Mouse (Mus musculus): Measurements from ENCODE around the gene Rabl6. TPM values are rescaled to one million over a fixed set of nuclear protein-coding genes. Genes with fewer than 3 reads are reported as not detected.

The Rabl6 gene
- polyA plus RNA-seq (2014; fragmentation: Nextera tagmentation; extraction: Ambion mirVana), result 49.2 and 51.2 TPM in 2 replicates

DNA sequence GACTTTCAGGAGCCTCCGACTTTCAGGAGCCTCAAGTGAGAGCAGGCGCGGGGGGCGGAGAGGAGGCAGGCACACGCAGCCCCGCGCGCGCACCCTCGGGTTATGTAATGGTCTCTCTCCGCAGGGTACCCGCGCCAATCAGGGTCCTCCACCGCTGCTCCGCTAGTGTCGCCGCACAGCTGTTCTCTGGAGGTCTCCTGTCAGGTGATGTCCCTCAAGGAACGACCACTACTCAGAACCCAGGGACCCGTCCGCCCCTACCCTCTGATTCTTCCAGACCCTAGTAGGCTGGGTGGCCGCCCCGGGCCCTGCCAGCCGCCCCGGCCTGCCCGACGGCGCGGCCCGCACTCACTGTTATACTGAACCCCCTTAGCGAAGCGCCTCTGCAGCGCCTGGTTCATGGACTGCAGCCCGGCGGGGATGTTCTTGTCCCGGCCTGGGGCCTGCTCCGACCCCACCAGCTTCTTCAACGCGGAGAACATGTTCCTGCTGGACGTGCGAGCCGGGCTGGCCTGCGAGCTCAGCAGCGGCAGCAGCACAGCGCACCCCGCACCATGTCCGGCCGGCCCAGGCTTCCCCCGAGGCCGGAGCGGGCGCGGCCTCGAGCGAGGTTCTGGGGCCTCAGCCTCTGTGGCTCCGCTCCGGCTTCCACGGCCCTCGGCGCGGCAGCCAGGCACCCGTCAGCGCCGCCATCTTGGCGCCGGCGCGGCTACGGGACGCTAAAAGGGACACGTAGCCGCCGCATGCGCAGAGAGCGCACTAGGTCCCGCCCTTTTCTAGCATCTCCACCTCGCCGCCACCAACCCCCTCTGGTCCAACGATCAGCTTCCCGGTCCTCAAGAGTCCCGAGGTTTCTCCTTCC, at the start of gene Rabl6:
TSS of gene Rabl6 (minus strand) at position 761 of the 862 bp plus-strand sequence.
- ATAC-seq (ENCODE audit: low FRiP score) (peak; percentile 90), DNase-seq (ENCODE audit: low spot score, missing footprints) (peak; percentile 99)
- Histone ChIP-seq H3K4me3 (ENCODE audit: low read depth, low read length) (peak within 1 kb of the TSS; percentile 99), H3K27me3 (ENCODE audit: control insufficient read depth, insufficient read depth, low read length) (0 out of 2 replicates have a peak, but pooled peaks cover 6% of the 10 kb centered on the region), H3K27ac (ENCODE audit: low read depth, low read length) (peak within 1 kb of the TSS; percentile 87), H3K9me3 (ENCODE audit: control insufficient read depth, low read length) (no peaks in the 10 kb centered on the region), H3K36me3 (ENCODE audit: control insufficient read depth, insufficient read depth, low read length) (no peaks in the 10 kb centered on the region), H3K4me2 (peak within 1 kb of the TSS; percentile 68), H3K4me1 (ENCODE audit: control insufficient read depth, insufficient read depth, low read length) (peaks cover 10% of the 10 kb centered on the region), H3K9ac (ENCODE audit: low read length) (peak within 1 kb of the TSS; percentile 97)
- WGBS, result under 1% methylated on average over 79 of the region's 80 CpGs

DNA sequence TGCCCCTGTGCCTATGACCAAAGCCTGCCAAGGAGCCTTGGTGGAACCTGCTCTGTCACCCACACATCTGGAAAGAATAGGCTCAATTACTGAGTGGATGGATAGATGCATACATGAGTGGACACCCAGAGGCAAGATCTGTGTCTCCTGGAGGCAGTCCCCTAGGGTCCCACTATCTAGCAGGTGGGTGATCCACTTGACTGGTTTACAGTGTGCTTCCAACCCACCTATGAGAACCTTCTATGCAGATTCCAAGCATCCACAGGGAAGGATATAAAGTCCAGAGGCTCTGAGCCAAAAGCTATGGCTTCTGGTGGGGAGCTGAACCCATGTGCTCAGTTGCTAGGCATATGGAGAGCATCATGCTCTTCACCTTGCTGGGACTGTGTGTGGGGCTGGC, 49.3 kb upstream of the Rabl6 start, which contains the start of gene Lcn5:
TSS of gene Lcn5 (plus strand) at position 301 of the 400 bp plus-strand sequence.
- Histone ChIP-seq H3K36me3 (ENCODE audit: control insufficient read depth, insufficient read depth, low read length) (no peaks in the 10 kb centered on the region), H3K4me3 (ENCODE audit: low read depth, low read length) (no peak within 1 kb of the TSS), H3K27ac (ENCODE audit: low read depth, low read length) (no peak within 1 kb of the TSS), H3K9me3 (ENCODE audit: control insufficient read depth, low read length) (no peaks in the 10 kb centered on the region), H3K4me2 (no peak within 1 kb of the TSS), H3K4me1 (ENCODE audit: control insufficient read depth, insufficient read depth, low read length) (no peaks in the 10 kb centered on the region), H3K9ac (ENCODE audit: low read length) (no peak within 1 kb of the TSS), H3K27me3 (ENCODE audit: control insufficient read depth, insufficient read depth, low read length) (no peaks in the 10 kb centered on the region)
- DNase-seq (ENCODE audit: low spot score, missing footprints) (no peak), ATAC-seq (ENCODE audit: low FRiP score) (no peak)

DNA sequence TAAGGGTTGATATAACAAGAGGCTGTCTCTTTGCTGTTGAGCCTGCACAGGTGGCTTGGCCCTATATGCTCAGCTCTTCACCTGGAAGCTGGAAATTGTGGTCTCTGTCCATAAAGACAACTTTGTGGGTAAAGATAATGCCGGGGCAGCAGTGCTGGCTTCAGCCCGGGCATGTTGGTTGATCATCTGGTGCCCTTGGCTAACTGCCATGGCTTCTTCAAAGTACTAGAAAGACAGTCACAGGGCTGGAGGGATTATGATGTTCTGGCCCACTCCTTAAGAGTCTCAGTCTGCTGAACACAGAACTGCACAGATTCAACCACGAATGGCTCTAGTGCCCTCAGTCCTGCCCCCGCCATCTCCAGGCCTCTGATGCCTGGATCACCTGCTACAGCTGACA, 48.9 kb upstream of the Rabl6 start:
- DNase-seq (ENCODE audit: low spot score, missing footprints) (no peak), ATAC-seq (ENCODE audit: low FRiP score) (no peak)
- Histone ChIP-seq H3K4me3 (ENCODE audit: low read depth, low read length) (no peak overlapping the region), H3K9me3 (ENCODE audit: control insufficient read depth, low read length) (no peaks in the 10 kb centered on the region), H3K4me2 (no peak overlapping the region), H3K27ac (ENCODE audit: low read depth, low read length) (no peak overlapping the region), H3K9ac (ENCODE audit: low read length) (no peak overlapping the region), H3K36me3 (ENCODE audit: control insufficient read depth, insufficient read depth, low read length) (no peaks in the 10 kb centered on the region), H3K4me1 (ENCODE audit: control insufficient read depth, insufficient read depth, low read length) (no peaks in the 10 kb centered on the region), H3K27me3 (ENCODE audit: control insufficient read depth, insufficient read depth, low read length) (no peaks in the 10 kb centered on the region)
- whole genome bisulfite sequencing, result 96% methylated on average over 4 of the region's 4 CpGs

DNA sequence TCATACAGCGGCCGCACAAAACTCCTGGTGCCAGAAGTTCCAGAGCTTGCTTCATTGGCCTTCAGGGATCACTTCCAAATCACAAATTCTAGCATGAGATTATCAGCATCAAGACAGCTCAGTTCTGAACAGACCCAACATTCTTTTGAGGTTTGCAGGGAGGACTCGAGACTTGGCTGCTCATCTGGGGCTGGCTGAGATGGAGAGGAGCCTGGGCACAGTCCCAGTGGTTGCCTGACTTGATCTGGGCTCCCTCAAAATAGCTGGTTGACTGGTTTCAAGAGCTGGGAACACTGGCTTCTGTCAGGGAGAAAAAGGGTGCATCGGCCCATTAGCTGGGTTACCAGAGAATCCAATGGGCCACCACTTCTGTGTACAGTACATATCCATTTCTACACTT, 48.4 kb upstream of the Rabl6 start:
- H3K4me2 ChIP-seq, result no peak overlapping the region
- no peak for DNase-seq (ENCODE audit: low spot score, missing footprints)
- ATAC-seq (ENCODE audit: low FRiP score), result no peak
- no peaks in the 10 kb centered on the region for H3K4me1 ChIP-seq (ENCODE audit: control insufficient read depth, insufficient read depth, low read length)
- no peaks in the 10 kb centered on the region for H3K36me3 ChIP-seq (ENCODE audit: control insufficient read depth, insufficient read depth, low read length)
- WGBS, result 87% methylated on average over 4 of the region's 4 CpGs
- H3K27ac ChIP-seq (ENCODE audit: low read depth, low read length), result no peak overlapping the region
- no peaks in the 10 kb centered on the region for H3K27me3 ChIP-seq (ENCODE audit: control insufficient read depth, insufficient read depth, low read length)
- H3K9ac ChIP-seq (ENCODE audit: low read length), result no peak overlapping the region
- H3K4me3 ChIP-seq (ENCODE audit: low read depth, low read length), result no peak overlapping the region
- H3K9me3 ChIP-seq (ENCODE audit: control insufficient read depth, low read length), result no peaks in the 10 kb centered on the region

DNA sequence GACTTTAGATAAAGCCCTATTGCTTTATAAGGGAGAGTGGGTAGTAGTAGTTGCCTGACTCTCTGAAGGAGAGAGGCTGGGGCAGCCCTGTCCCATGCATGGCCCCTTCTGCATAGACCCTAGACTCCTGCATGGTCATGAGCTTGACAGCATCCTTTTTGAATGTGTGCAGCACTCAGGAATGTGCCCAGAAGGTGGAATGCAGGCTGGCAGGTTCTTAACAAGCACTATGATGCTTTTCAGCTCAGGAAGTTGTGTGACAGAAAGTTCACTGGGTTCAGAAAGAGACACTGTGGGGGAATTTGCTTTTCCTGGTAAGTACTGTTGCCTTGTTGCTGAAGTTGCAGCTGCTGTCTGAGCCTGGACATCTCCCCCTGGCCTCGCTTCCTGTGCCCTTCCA, 46.2 kb upstream of the Rabl6 start:
- Histone ChIP-seq H3K4me1 (ENCODE audit: control insufficient read depth, insufficient read depth, low read length) (no peaks in the 10 kb centered on the region), H3K4me3 (ENCODE audit: low read depth, low read length) (no peak overlapping the region), H3K27ac (ENCODE audit: low read depth, low read length) (no peak overlapping the region), H3K27me3 (ENCODE audit: control insufficient read depth, insufficient read depth, low read length) (no peaks in the 10 kb centered on the region), H3K9me3 (ENCODE audit: control insufficient read depth, low read length) (no peaks in the 10 kb centered on the region), H3K4me2 (no peak overlapping the region), H3K9ac (ENCODE audit: low read length) (no peak overlapping the region), H3K36me3 (ENCODE audit: control insufficient read depth, insufficient read depth, low read length) (no peaks in the 10 kb centered on the region)
- DNase-seq (ENCODE audit: low spot score, missing footprints) (no peak), ATAC-seq (ENCODE audit: low FRiP score) (no peak)
- 47% methylated on average over 1 of the region's 1 CpGs for WGBS

DNA sequence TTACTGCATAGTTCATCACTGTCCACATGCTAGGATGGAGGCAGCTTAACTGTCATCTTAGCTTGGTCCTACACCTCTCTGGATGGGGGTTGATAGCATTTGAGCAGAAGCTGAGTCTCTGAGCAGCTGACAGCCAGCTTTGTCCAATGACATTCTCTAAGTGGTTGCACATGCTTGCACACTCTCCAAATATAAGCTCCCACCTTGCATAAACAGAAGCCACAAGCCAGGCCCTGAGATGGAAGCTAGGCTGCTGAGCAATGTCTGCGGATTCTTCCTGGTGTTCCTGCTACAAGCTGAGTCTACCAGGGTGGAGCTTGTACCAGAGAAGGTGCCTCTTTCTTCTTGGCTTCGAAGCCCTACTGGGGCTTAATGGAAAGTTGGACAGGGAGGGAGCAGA, 44.6 kb upstream of the Rabl6 start, which contains the start of gene Lcn8:
TSS of gene Lcn8 (plus strand) at position 219 of the 400 bp plus-strand sequence.
- no peak for DNase-seq (ENCODE audit: low spot score, missing footprints)
- Histone ChIP-seq H3K36me3 (ENCODE audit: control insufficient read depth, insufficient read depth, low read length) (no peaks in the 10 kb centered on the region), H3K9me3 (ENCODE audit: control insufficient read depth, low read length) (no peaks in the 10 kb centered on the region), H3K27me3 (ENCODE audit: control insufficient read depth, insufficient read depth, low read length) (no peaks in the 10 kb centered on the region), H3K4me2 (no peak within 1 kb of the TSS), H3K27ac (ENCODE audit: low read depth, low read length) (no peak within 1 kb of the TSS), H3K9ac (ENCODE audit: low read length) (no peak within 1 kb of the TSS), H3K4me1 (ENCODE audit: control insufficient read depth, insufficient read depth, low read length) (no peaks in the 10 kb centered on the region), H3K4me3 (ENCODE audit: low read depth, low read length) (no peak within 1 kb of the TSS)
- ATAC-seq (ENCODE audit: low FRiP score), result no peak
- 83% methylated on average over 2 of the region's 2 CpGs for WGBS

DNA sequence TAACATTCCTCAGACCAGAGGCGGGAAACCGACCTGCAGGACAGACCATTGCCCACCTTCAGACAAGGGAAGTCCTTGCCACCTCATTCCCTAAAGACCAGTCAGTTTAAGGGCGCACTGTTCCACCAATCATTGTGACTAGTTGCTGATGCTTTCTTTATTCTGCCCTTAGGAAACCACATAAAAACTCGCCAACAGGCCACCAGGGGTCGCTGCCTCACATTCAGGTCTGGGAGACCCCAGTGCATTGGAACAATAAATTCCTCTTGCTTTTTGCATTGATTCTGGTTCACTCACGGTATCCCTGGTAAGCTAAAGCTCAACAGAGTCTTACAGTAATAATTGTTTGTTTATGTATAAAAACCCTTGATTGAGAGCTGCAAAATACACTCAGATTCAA, 31.6 kb upstream of the Rabl6 start:
- ATAC-seq (ENCODE audit: low FRiP score) (no peak), DNase-seq (ENCODE audit: low spot score, missing footprints) (peak; percentile 91)
- Histone ChIP-seq H3K4me1 (ENCODE audit: control insufficient read depth, insufficient read depth, low read length) (no peaks in the 10 kb centered on the region), H3K27me3 (ENCODE audit: control insufficient read depth, insufficient read depth, low read length) (no peaks in the 10 kb centered on the region), H3K9me3 (ENCODE audit: control insufficient read depth, low read length) (no peaks in the 10 kb centered on the region), H3K9ac (ENCODE audit: low read length) (no peak overlapping the region), H3K4me3 (ENCODE audit: low read depth, low read length) (no peak overlapping the region), H3K27ac (ENCODE audit: low read depth, low read length) (no peak overlapping the region), H3K4me2 (no peak overlapping the region), H3K36me3 (ENCODE audit: control insufficient read depth, insufficient read depth, low read length) (no peaks in the 10 kb centered on the region)
- 19% methylated on average over 6 of the region's 6 CpGs for WGBS

DNA sequence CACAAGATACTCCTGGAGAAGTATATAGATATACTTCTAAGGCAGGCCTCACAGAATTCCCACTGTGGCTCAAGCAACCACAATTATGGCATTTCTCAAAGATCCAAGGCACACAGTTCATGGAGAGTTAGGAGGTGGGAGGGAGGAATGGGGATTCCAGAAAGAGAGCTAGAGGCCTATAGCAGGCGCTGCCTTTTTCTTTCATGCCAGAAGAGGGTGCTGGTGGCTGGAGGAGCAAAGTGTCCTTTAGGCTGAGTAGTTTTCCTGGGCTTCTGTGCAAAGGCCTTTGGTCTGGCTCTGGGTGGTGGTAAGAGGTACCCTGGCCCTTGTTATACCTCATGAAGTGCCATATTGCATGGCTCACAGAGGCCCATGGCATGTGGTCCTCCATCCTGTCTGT, 25.7 kb upstream of the Rabl6 start:
- Histone ChIP-seq H3K36me3 (ENCODE audit: control insufficient read depth, insufficient read depth, low read length) (no peaks in the 10 kb centered on the region), H3K27ac (ENCODE audit: low read depth, low read length) (no peak overlapping the region), H3K9ac (ENCODE audit: low read length) (no peak overlapping the region), H3K4me2 (no peak overlapping the region), H3K9me3 (ENCODE audit: control insufficient read depth, low read length) (no peaks in the 10 kb centered on the region), H3K4me3 (ENCODE audit: low read depth, low read length) (no peak overlapping the region), H3K4me1 (ENCODE audit: control insufficient read depth, insufficient read depth, low read length) (no peaks in the 10 kb centered on the region), H3K27me3 (ENCODE audit: control insufficient read depth, insufficient read depth, low read length) (no peaks in the 10 kb centered on the region)
- 26% methylated on average over 1 of the region's 1 CpGs for WGBS
- ATAC-seq (ENCODE audit: low FRiP score), result no peak
- no peak for DNase-seq (ENCODE audit: low spot score, missing footprints)

DNA sequence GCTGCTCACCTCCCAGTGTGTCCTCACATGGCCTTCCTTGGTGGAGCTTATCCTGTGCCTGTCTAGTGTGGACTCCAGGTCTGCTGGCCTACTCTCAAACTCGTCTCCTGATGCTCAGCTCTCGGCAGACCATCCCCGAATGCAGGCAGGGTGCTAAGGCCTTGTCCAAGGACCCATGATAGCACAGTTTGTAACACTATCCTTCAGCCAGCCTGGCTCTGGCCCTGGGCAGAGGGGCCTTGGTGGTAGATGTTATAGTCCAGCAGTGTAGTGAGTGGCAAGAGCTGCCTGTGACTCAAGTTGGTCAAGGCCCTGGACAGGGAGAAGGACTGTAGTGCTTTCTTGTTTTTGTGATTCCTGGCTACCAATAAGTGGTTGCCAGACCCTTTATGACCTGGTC, 25.3 kb upstream of the Rabl6 start:
- Histone ChIP-seq H3K4me3 (ENCODE audit: low read depth, low read length) (no peak overlapping the region), H3K36me3 (ENCODE audit: control insufficient read depth, insufficient read depth, low read length) (no peaks in the 10 kb centered on the region), H3K4me1 (ENCODE audit: control insufficient read depth, insufficient read depth, low read length) (no peaks in the 10 kb centered on the region), H3K4me2 (no peak overlapping the region), H3K27ac (ENCODE audit: low read depth, low read length) (no peak overlapping the region), H3K9ac (ENCODE audit: low read length) (no peak overlapping the region), H3K9me3 (ENCODE audit: control insufficient read depth, low read length) (no peaks in the 10 kb centered on the region), H3K27me3 (ENCODE audit: control insufficient read depth, insufficient read depth, low read length) (no peaks in the 10 kb centered on the region)
- ATAC-seq (ENCODE audit: low FRiP score) (no peak), DNase-seq (ENCODE audit: low spot score, missing footprints) (no peak)
- WGBS, result 83% methylated on average over 3 of the region's 3 CpGs
